Mouse (Mus musculus): ENCODE measurements around the gene Recql5.

DNA sequence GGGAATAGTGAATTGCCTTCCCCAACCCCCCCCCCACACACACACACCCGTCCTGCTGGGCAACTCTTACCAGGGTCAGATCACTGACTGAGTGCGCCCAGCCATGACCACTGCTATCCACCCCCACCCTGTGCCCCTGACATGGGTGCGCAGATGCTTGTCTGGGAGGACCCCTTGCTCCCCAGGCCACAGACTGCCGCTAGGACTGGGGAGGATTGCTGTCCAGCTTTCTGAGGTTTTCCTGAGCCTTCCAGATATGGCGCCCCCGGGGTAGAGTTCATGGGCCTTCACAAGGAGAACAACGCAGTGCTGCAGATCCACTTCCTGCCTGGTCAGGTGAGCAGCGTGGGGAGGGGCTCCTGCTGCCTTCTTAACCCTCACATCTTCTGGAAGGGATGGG lies 89.0 kb downstream of the Recql5 start:
- TF ChIP-seq CTCF (IDR thresholded peaks at IDR 0.05; ENCODE audit: insufficient read depth, low read length) (no peak), POLR2A (IDR thresholded peaks at IDR 0.05; ENCODE audit: borderline replicate concordance, extremely low read depth, low read depth, low read length) (no peak)
